Mouse (Mus musculus): ENCODE measurements at regions not wholly inside any gene's neighbourhood (a gene's known extent, or its start where the extent isn't known, plus 50 kb on each side); places are given as distances from the start of the nearest gene placed in this dataset.

DNA sequence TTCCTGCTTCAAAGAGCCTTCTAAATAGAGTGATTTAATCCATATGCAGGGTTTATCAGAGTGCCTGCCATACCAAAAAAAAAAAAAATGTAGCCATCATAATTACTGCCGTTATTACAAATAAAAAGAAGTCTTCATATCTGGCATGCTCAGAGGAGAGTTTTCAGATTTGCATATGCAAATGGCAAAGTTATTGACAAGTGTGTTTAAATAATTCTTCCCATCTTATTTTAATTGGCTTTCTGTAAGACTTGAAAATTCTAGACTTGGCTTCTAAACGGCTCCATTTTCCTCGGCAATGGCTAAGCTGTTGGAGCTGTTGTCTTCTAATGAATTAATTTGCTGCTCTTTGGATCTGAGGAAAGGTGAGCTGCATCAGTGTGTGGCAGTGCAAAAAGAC, 144.1 kb upstream of the Gm765 start:
- TF ChIP-seq CTCF (IDR thresholded peaks at IDR 0.05; ENCODE audit: low read depth, low read length) (no peak), POLR2A (IDR thresholded peaks at IDR 0.05; ENCODE audit: extremely low read depth, insufficient read depth, low read length) (no peak)
